Mouse (Mus musculus): ENCODE results near the gene Gps2. TPM values are rescaled to one million over a fixed set of nuclear protein-coding genes. Genes with fewer than 3 reads are reported as not detected.
A peak's percentile ranks its signal among the peaks of the same experiment; 100 is the strongest.

Gene Gps2
- polyA plus RNA-seq, 1 experiment, result 246 TPM

DNA sequence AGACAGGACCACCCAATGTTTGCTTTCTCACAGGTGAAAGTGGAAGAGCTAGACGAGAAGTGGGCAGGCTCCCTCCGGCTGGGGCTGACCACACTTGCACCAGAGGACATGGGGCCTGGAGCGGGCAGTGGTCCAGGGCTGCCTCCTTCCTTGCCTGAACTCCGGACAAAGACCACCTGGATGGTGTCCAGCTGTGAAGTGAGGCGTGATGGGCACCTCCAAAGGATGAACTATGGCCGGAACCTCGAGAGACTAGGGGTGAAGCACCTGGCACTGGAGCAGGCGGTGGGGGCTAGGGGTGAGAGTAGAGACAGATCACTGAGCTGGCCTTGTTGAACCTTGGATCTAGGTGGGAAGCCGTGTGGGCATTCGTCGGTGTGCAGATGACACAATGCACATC is 5.0 kb upstream of the Gps2 start:
- TF ChIP-seq GATA1 (IDR thresholded peaks at IDR 0.05; ENCODE audit: low read length), result no peak

DNA sequence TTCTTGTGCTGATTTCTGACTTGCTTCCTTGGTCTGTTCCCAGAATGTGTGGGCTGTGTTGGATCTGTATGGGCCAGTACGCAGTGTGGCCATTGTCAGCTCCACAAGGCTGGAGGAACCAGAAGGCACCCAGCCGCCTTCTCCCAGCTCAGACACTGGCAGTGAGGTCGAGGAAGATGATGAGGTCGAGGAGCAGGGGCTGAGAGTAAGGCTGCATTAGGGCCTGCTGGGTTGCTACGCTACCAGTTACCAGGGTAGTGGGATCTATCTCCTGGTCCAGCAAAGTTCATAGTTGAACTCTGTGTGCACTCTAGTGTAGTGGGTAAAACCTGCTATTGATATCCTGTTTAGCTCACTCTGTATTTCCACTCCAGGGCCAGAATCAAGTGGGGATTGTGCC is 4.5 kb upstream of the Gps2 start:
- TF ChIP-seq GATA1 (IDR thresholded peaks at IDR 0.05; ENCODE audit: low read length), result no peak

DNA sequence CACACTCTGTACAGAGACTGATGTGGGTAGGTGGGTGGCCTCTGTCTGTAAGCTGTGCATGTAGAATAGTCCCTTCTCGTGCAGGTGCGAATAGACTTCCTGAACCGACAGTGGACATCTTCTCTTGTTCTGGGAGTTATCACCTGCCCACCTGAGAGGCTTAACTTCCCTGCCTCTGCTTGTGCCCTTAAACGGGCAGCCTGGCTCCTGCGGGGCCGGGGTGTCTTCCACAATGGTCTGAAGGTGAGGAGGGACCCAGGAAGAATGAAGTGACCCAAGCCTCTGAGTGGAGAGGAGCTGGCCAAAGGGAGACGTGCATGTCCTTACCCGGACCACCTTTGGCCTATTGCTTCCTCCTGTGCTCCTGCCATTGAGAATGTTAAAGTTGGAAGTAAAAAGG is 3.5 kb upstream of the Gps2 start:
- no peak for TF ChIP-seq GATA1 (IDR thresholded peaks at IDR 0.05; ENCODE audit: low read length)

DNA sequence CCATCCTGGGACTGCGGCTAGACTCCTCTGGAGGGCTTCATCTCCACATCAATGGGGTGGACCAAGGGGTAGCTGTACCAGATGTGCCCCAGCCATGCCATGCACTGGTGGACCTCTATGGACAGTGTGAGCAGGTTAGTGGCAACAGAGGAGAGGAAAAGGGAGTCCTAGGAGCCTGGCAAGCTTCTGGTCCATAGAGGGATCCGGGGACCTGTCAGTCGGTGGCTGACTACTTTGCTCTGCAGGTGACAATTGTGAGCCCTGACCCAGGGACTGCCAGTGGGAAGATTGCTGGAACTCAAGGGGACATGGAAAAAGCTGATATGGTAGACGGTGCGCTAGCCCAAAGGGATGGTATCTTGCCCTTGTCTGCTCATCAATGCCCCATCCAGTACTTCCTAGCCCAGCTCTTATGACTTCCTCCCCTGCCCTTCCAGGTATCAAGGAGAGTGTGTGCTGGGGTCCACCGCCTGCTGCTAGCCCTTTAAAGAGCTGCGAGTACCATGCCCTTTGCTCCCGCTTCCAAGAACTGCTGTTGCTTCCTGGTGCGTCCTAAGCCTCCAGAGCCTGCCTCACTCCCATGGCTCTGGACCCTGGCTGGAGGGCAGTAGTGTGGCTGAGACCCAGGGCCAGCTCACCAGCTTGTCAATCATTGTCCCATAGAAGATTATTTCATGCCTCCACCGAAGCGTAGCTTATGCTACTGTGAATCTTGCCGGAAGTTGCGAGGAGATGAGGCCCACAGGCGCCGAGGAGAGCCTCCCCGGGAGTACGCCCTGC is 2.7 kb upstream of the Gps2 start:
- TF ChIP-seq GATA1 (IDR thresholded peaks at IDR 0.05; ENCODE audit: low read length), result no peak

DNA sequence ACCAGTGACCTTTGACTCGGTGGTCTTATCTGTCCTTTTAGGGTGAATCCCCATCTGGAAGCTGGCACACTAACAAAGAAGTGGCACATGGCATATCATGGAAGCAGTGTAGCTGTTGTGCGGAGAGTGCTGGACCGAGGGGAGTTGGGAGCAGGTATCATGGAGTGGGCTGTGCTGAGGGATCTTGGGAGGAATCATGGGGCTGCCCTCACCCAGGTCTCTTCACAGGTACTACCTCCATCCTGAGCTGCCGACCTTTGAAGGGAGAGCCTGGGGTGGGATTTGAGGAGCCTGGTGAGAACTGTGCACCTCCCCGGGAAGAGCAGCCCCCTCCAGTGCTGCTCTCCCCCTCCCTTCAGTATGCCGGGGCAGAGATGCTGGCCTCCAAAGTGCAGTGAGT is 2.0 kb upstream of the Gps2 start:
- TF ChIP-seq GATA1 (IDR thresholded peaks at IDR 0.05; ENCODE audit: low read length), result no peak

DNA sequence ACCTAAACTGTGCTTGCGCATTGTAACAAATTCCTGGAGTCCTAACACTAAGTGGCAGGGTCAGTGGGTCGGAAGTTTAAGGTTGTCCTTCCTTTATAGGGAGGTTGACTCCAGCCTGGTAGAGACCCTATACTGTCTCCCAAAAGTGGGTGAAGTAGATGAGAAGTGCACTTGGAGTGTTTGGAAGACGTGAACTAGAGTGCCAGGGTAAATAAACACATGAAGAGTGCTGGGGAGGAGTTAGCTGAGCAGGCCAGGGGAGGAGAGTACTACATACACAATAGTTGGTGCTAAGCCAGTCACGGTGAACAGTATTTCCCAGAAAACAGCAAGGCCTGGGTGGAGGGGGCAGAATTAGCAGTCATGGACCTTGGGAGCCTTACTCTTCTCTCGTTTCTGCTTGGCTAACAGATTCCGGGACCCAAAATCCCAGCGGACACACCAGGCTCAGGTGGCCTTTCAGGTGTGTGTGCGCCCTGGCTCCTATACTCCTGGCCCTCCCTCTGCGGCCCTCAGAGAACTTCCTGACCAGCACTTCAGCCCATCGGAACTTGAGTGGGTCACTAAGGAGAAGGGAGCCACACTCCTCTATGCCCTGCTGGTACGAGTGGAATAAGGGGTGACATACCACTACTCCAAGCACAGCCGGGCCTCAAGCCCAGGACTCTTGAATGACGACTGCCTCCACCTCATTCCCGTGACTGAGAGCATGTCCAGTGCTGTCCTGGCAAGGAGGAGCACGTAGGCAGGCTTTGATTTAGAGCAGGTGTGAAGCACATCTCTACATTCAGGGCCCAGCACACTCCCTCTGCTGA is 765 bp upstream of the Gps2 start:
- no peak for TF ChIP-seq GATA1 (IDR thresholded peaks at IDR 0.05; ENCODE audit: low read length)

DNA sequence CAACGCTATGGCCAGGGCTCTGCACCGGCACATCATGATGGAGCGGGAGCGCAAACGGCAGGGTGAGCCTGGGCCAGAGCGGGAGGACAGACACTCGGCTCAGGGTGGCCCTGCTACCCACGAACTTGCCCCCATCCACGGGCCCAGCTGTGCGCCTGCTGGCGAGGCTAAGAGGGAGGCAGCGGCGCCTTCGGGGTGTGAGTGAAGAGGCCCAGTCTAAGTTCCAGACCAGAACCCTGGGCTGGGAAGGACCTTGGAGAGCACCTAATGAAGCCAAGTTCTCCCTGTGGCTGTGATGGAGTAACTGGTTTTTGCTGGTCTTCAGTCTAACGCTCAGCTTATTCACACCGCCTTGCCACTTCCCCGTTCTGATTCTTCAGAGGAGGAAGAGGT is 680 bp downstream of the Gps2 start:
- no peak for TF ChIP-seq GATA1 (IDR thresholded peaks at IDR 0.05; ENCODE audit: low read length)

DNA sequence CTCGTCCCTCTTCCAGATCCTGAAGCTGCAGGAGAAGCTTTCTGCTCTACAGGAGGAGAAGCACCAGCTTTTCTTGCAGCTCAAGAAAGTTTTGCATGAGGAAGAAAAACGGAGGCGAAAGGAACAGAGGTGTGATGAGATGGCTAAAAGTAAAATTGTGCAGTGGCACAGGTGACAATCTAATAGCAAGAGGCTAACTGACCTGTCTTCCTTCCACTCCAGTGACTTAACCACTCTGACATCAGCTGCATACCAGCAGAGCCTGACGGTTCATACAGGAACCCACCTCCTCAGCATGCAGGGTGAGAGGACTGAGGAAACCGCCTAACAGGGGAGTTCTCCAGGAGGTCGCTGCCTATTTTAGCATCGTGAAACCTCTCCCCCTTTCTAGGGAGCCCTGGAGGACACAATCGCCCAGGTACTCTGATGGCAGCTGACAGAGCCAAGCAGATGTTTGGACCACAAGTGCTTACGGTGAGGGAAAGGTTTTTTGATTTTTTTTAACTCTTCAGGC is 1.3 kb downstream of the Gps2 start:
- no peak for TF ChIP-seq GATA1 (IDR thresholded peaks at IDR 0.05; ENCODE audit: low read length)

DNA sequence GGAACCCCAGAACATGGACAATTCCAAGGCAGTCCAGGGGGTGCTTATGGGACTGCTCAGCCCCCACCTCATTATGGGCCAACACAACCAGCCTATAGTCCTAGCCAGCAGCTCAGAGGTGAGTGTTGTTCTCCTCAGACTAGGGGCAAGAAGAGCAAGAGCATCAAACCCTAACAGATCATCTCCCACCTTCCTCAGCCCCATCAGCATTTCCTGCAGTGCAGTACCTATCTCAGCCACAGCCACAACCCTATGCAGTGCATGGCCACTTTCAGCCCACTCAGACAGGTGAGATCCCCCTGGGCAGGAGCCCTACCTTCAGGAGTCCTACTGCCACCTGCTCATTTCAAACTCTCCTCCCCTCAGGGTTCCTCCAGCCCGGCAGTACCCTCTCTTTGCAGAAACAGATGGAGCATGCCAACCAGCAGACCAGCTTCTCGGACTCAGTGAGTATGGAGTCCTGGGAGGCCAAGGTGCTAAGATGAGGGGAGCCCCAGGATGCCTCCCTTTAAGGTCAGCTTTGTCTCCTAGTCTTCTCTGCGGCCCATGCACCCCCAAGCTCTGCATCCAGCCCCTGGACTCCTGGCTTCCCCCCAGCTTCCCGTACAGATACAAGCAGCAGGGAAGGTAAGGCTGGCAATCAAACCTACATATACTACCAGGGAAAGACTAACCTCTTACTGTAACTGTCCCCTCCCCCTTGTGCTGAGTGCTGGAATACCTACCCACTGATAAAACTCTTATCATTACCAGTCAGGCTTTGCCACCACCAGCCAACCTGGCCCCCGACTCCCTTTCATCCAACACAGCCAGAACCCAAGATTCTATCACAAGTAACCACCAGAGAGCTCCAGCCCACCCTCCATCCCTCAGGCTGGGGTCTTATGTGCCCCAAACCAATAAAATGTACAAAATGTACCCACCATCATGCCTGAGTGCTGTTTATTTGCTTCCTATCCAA is 2.3 kb downstream of the Gps2 start:
- TF ChIP-seq GATA1 (IDR thresholded peaks at IDR 0.05; ENCODE audit: low read length), result peak; percentile 80

DNA sequence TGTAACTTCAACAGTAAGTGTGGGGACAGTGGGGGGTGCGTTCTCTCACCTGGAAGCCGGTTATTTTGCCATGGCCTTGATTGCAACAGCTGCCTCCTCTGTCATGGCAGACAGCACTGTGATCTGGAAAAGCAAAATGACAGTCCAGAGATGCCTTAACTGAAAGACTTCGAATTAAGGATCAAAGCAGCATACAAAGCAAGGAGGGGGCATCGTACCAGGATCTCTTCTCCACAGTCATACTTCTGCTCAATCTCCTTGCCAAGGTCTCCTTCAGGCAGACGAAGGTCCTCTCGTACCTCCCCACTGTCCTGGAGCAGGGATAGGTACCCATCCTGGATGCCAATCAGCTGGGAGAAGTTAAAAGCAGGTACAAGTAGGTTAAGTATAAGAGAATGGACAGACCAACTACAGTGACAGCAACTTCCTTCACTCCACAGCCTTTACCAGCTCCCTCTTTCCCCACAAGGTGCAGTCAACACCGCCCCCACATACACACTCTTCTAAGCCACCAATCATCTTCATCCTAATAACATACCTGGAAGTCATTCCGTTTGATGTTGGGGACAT is 3.8 kb downstream of the Gps2 start:
- no peak for TF ChIP-seq GATA1 (IDR thresholded peaks at IDR 0.05; ENCODE audit: low read length)

DNA sequence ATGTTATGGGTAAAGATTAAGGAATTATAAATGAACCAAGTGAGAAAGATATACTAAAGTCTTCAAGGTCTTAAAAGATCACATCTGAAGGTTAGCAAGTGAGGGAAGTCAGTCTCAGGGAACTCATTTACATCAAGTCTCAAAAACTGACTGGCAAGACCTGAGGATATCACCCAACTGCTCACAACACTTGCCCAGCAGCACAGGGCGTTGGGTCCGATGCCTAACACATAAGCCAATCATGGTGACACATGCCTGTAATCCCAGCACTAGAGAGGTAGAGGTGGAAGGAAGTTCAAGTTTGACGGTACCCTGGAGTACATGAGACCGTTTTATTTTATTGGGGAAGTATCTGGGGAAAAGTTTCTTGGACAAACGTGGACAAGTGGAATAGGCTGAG is 4.4 kb downstream of the Gps2 start:
- no peak for TF ChIP-seq GATA1 (IDR thresholded peaks at IDR 0.05; ENCODE audit: low read length)

DNA sequence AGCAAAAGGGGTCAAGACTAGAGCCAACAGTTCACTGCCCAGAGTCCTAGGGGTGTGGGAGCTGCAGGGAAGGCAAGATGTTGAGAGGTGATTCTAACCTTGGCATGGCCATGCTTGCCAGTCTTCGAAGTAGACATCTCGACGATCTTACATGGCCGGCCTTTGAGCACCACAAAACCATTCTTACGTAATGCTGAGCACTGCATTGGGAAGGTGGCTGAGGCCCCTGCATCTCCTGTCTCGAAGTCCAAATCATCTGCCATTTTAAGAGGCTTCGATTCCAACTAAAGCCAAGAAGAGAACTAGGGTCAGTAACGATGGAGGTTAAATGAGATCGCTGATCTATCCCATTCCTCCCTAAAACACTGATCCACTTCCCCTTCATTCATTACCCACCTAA is 5.4 kb downstream of the Gps2 start:
- no peak for TF ChIP-seq GATA1 (IDR thresholded peaks at IDR 0.05; ENCODE audit: low read length)

DNA sequence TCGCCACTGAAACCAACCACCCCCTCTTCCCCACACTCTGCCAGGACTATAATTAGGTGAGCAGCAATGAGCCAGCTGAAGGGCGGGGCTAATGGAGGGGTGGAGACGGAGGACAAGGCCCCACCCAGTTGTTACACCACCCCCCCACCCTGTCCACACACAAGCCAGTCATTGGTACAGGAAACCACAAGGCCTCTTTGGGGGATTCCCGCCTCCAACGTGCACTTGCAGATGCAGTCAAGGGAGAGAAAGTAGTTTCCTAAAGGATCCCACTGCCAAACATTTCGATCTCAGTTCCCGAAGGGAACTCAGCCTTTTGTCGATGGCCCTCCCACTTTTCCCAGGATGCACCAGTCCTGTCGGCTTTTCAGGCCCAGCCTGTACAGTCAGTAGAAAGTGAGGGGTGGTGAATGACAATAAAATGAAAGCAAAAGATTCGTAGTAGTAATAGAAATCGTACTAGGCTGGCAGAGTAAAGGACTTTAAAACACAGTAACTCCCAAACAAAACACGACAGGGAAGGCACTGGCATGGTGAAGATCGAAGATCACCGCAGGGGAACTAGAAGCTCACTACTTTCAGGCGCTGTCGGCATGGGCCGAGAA is 6.1 kb downstream of the Gps2 start:
- TF ChIP-seq GATA1 (IDR thresholded peaks at IDR 0.05; ENCODE audit: low read length), result no peak

DNA sequence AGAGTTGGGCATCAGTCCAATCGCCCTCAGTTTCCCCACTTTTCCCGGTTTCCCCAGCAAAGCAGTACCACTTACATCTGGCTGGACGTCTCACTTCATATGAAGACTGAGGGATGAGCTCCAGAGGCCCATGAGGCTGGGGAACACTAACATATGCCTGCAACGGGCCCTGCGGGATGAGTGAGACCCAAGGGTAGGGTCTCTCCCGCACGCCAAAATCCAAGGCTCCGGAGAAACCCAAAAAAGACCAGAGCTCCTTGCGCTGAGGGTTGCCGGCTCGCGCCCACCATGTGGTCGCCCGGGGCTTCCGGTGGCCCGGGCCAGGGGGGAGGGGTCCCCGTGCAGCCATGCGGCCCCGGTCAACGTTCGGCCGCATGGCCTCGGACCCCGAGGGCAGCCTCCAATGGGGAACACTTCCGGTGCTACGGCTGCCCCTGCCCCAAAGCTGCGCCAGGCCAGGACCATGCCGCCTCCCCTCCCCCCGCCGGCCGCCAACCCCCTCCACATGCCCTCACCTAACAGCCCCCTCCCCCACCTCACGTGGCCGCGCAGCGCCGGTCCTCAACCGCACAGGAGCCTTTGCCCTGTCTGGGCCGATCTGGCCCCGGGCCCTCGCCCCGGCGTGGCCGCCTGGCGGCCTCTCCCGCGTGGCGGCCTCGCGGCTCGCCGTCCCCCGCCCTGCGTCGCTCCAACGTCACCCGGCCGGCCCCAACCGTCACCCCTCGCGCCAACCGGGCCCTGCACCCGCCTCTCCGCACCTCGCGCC is 6.8 kb downstream of the Gps2 start:
- no peak for TF ChIP-seq GATA1 (IDR thresholded peaks at IDR 0.05; ENCODE audit: low read length)
